ENCODE assay signal across 13 mouse cellular contexts in genomic region chr9:91358851-91359687, GRCm38 (mm10). TPM values are rescaled to one million over a fixed set of nuclear protein-coding genes. Genes with fewer than 3 reads are reported as not detected.
DNase-seq lines count a peak whose midpoint lies in the region; ATAC-seq lines count a peak whose summit lies in the region.
"Had no signal": no experiment of that assay in that cellular context is flagged by ENCODE, and none has a peak within 500 bp of the region (broad histone marks: within the 10 kb centered on the region; RNA-seq: fewer than 3 reads in every experiment).

No protein-coding gene starts in this region.

- no peak overlapping the region for H3K27ac ChIP-seq in limb, embryonic 11.5 days (replicated peaks; ENCODE audit: low read depth, low read length)
- no peak overlapping the region for H3K27ac ChIP-seq in limb, embryonic 10.5 days
- H3K27ac ChIP-seq in forebrain, embryonic 15.5 days (replicated peaks): peak overlapping the region; percentile 59
- peak overlapping the region; percentile 57 for H3K27ac ChIP-seq in midbrain, embryonic 13.5 days
- H3K27ac ChIP-seq: kidney, embryonic 15.5 days had no signal

- ATAC-seq in limb, embryonic 11.5 days (ENCODE audit: insufficient number of reproducible peaks, low FRiP score, low TSS enrichment, low read depth): no peak
- ATAC-seq in forebrain, embryonic 15.5 days (replicated peaks): no peak
- ATAC-seq in midbrain, embryonic 13.5 days: no peak

- no peak overlapping the region for H3K4me2 ChIP-seq in limb, embryonic 11.5 days (ENCODE audit: low read depth, severe bottlenecking)
- peak overlapping the region; percentile 25 for H3K4me2 ChIP-seq in forebrain, embryonic 15.5 days (replicated peaks)
- H3K4me2 ChIP-seq in midbrain, embryonic 13.5 days (replicated peaks): peak overlapping the region; percentile 48
- H3K4me2 ChIP-seq: kidney, embryonic 15.5 days had no signal

- no peaks in the 10 kb centered on the region for H3K9me3 ChIP-seq in limb, embryonic 11.5 days (ENCODE audit: control insufficient read depth, low read length)
- no peaks in the 10 kb centered on the region for H3K9me3 ChIP-seq in limb, embryonic 10.5 days (replicated peaks)
- H3K9me3 ChIP-seq in forebrain, embryonic 15.5 days: no peaks in the 10 kb centered on the region
- H3K9me3 ChIP-seq in midbrain, embryonic 13.5 days: no peaks in the 10 kb centered on the region
- H3K9me3 ChIP-seq: kidney, embryonic 15.5 days had no signal

- peaks cover 80% of the 10 kb centered on the region for H3K27me3 ChIP-seq in limb, embryonic 11.5 days (ENCODE audit: control insufficient read depth, insufficient read depth, low read length)
- peaks cover 100% of the 10 kb centered on the region for H3K27me3 ChIP-seq in limb, embryonic 10.5 days (ENCODE audit: low read depth, poor library complexity, severe bottlenecking)
- peaks cover 43% of the 10 kb centered on the region for H3K27me3 ChIP-seq in forebrain, embryonic 15.5 days
- H3K27me3 ChIP-seq in midbrain, embryonic 13.5 days: peaks cover 68% of the 10 kb centered on the region

- no peaks in the 10 kb centered on the region for H3K36me3 ChIP-seq in limb, embryonic 11.5 days (ENCODE audit: control insufficient read depth, insufficient read depth, low read length)
- no peaks in the 10 kb centered on the region for H3K36me3 ChIP-seq in limb, embryonic 10.5 days
- no peaks in the 10 kb centered on the region for H3K36me3 ChIP-seq in forebrain, embryonic 15.5 days
- H3K36me3 ChIP-seq in midbrain, embryonic 13.5 days: no peaks in the 10 kb centered on the region
- H3K36me3 ChIP-seq: kidney, embryonic 15.5 days had no signal

- WGBS in limb, embryonic 11.5 days: 8% methylated on average over 10 of the region's 10 CpGs
- WGBS in limb, embryonic 10.5 days: 7% methylated on average over 10 of the region's 10 CpGs
- 33% methylated on average over 10 of the region's 10 CpGs for WGBS in forebrain, embryonic 15.5 days
- 17% methylated on average over 10 of the region's 10 CpGs for WGBS in midbrain, embryonic 13.5 days

- no peaks in the 10 kb centered on the region for H3K4me1 ChIP-seq in limb, embryonic 11.5 days (ENCODE audit: control insufficient read depth, insufficient read depth, low read length)
- H3K4me1 ChIP-seq in limb, embryonic 10.5 days: peaks cover 20% of the 10 kb centered on the region
- H3K4me1 ChIP-seq in forebrain, embryonic 15.5 days: peaks cover 29% of the 10 kb centered on the region
- H3K4me1 ChIP-seq in midbrain, embryonic 13.5 days (replicated peaks): peaks cover 22% of the 10 kb centered on the region

- no peak overlapping the region for H3K9ac ChIP-seq in limb, embryonic 11.5 days (ENCODE audit: low read length)
- peak overlapping the region; percentile 28 for H3K9ac ChIP-seq in forebrain, embryonic 15.5 days (replicated peaks)
- H3K9ac ChIP-seq in midbrain, embryonic 13.5 days (replicated peaks): peak overlapping the region; percentile 65
- H3K9ac ChIP-seq: kidney, embryonic 15.5 days had no signal

- peak; percentile 52 for DNase-seq in limb, embryonic 11.5 days (ENCODE audit: low spot score)
- DNase-seq in limb, embryonic 10.5 days (ENCODE audit: low spot score): no peak
- DNase-seq in adrenal gland, adult (ENCODE audit: inconsistent age in 2 of 2, low spot score in 1 of 2): no peak
- DNase-seq in layer of hippocampus, adult 18-20 months (ENCODE audit: low spot score in 2 of 2): no peak
- no peak for DNase-seq in adipocyte (ENCODE audit: low spot score)
- DNase-seq in adrenal gland, postnatal 25 days: no peak
- DNase-seq: heart, postnatal 36 days had no signal

- no peak overlapping the region for H3K4me3 ChIP-seq in limb, embryonic 11.5 days (ENCODE audit: low read depth, low read length)
- no peak overlapping the region for H3K4me3 ChIP-seq in limb, embryonic 10.5 days
- peak overlapping the region; percentile 29 for H3K4me3 ChIP-seq in forebrain, embryonic 15.5 days
- peak overlapping the region; percentile 34 for H3K4me3 ChIP-seq in midbrain, embryonic 13.5 days (replicated peaks)
- H3K4me3 ChIP-seq: kidney, embryonic 15.5 days had no signal

RNA-seq across cellular contexts. Expression of gene Zic4, which starts 3.1 kb away (rescaled TPM):
- 0.34 and 0.37 TPM in 2 replicates for polyA plus RNA-seq in limb, embryonic 11.5 days (2014; fragmentation: Nextera tagmentation; extraction: Ambion mirVana)
- 0.05 and 0.24 TPM in 2 replicates for polyA plus RNA-seq in limb, embryonic 10.5 days (2016; fragmentation: Nextera tagmentation; extraction: Ambion mirVana)
- polyA plus RNA-seq in forebrain, embryonic 15.5 days (2015; fragmentation: Nextera tagmentation; extraction: Ambion mirVana): 46.2 and 55.0 TPM in 2 replicates
- polyA plus RNA-seq in midbrain, embryonic 13.5 days (2015; fragmentation: Nextera tagmentation; extraction: Ambion mirVana): 53.2 and 56.6 TPM in 2 replicates
- total RNA-seq in layer of hippocampus, adult 18-20 months (2021): 1 to 10 TPM; 1.4 to 4.1 TPM
- total RNA-seq in adrenal gland, postnatal 25 days (2021): not detected in 2 replicates
- total RNA-seq: heart, postnatal 36 days had no signal
- polyA plus RNA-seq: gonadal fat pad, adult 2 months; kidney, embryonic 15.5 days; liver, embryonic 16.5 days; stomach, embryonic 14.5 days had no signal

RNA-seq across cellular contexts. Expression of gene Zic1, which starts 6.5 kb away (rescaled TPM):
- 0.18 and 0.27 TPM in 2 replicates for polyA plus RNA-seq in limb, embryonic 11.5 days (2014; fragmentation: Nextera tagmentation; extraction: Ambion mirVana)
- polyA plus RNA-seq in limb, embryonic 10.5 days (2016; fragmentation: Nextera tagmentation; extraction: Ambion mirVana): 0.05 and 0.06 TPM in 2 replicates
- polyA plus RNA-seq in forebrain, embryonic 15.5 days (2015; fragmentation: Nextera tagmentation; extraction: Ambion mirVana): 9.6 and 9.8 TPM in 2 replicates
- 14.8 and 16.4 TPM in 2 replicates for polyA plus RNA-seq in midbrain, embryonic 13.5 days (2015; fragmentation: Nextera tagmentation; extraction: Ambion mirVana)
- 10 to 100 TPM; 10.1 to 10.3 TPM for total RNA-seq in layer of hippocampus, adult 18-20 months (2021)
- not detected in 2 replicates for total RNA-seq in adrenal gland, postnatal 25 days (2021)
- polyA plus RNA-seq: gonadal fat pad, adult 2 months; kidney, embryonic 15.5 days; stomach, embryonic 14.5 days had no signal

Comparison
In these comparisons a context has a peak if more than half of its experiments do, and no peak if none do; other contexts are left out.
1. H3K27ac ChIP-seq: peak in forebrain, embryonic 15.5 days (single experiment) and midbrain, embryonic 13.5 days (single experiment); none in limb, embryonic 11.5 days (single experiment) and limb, embryonic 10.5 days (single experiment).
2. H3K4me3 ChIP-seq: peak in forebrain, embryonic 15.5 days (single experiment) and midbrain, embryonic 13.5 days (single experiment); none in limb, embryonic 11.5 days (single experiment) and limb, embryonic 10.5 days (single experiment).
3. RNA of gene Zic4, which starts 3.1 kb away (polyA plus RNA-seq): 46.2 to 55.0 TPM in forebrain, embryonic 15.5 days and 53.2 to 56.6 TPM in midbrain, embryonic 13.5 days; 0.34 to 0.37 TPM in limb, embryonic 11.5 days and 0.05 to 0.24 TPM in limb, embryonic 10.5 days; every median in the first group is over 10 times any median in the second.